Mouse (Mus musculus) heart, adult 2 months (tissue): ENCODE data around the gene Dnal1. TPM values are rescaled to one million over a fixed set of nuclear protein-coding genes. Genes with fewer than 3 reads are reported as not detected.
A peak's percentile ranks its signal among the peaks of the same experiment; 100 is the strongest.

Experiments
- DNase-seq, 2 experiments: peaks; one replicate each; pipeline ENCODE4 v3.0.0; 2021
- H3K27ac ChIP-seq: fragments of 200-600 bp; 2 replicates; pipeline ENCODE4 v1.8.1; 2022
- H3K27me3 ChIP-seq: fragments of 200-500 bp; 2 replicates; pipeline ENCODE4 v1.6.1; 2012; ENCODE audit warnings: mild to moderate bottlenecking, low read length, inconsistent platforms, mixed read lengths; ENCODE audit not compliant: control insufficient read depth, insufficient read depth
- H3K36me3 ChIP-seq: fragments of 200-500 bp; 2 replicates; pipeline ENCODE4 v1.6.1; 2012; ENCODE audit warnings: low read length, inconsistent platforms; ENCODE audit not compliant: control insufficient read depth, insufficient read depth
- H3K4me1 ChIP-seq: fragments of 200-500 bp; 2 replicates; pipeline ENCODE4 v1.6.1; 2011; ENCODE audit warnings: low read length; ENCODE audit not compliant: control insufficient read depth, insufficient read depth
- H3K4me3 ChIP-seq: fragments of 200-600 bp; 2 replicates; pipeline ENCODE4 v1.8.1; 2022
- H3K79me2 ChIP-seq: fragments of 200-500 bp; replicated peaks from 2 replicates; pipeline ENCODE4 v1.6.1; 2012; ENCODE audit warnings: mild to moderate bottlenecking, inconsistent platforms, low read length, moderate library complexity, mixed read lengths; ENCODE audit not compliant: control insufficient read depth, insufficient read depth
- H3K9ac ChIP-seq: fragments of 200-500 bp; 2 replicates; pipeline ENCODE4 v1.6.1; 2012; ENCODE audit warnings: low read depth, mild to moderate bottlenecking, control low read depth, inconsistent platforms, low read length, mixed read lengths
- CTCF ChIP-seq: fragments of 200-600 bp; IDR thresholded peaks from 2 replicates; pipeline ENCODE4 v1.8.1; 2022; ENCODE audit warnings: antibody characterized with exemption, mild to moderate bottlenecking, moderate library complexity
- EP300 ChIP-seq: fragments of 200-500 bp; IDR thresholded peaks from 2 replicates; pipeline ENCODE4 v1.6.1; 2011; ENCODE audit warnings: low read depth, low read length, control low read depth; ENCODE audit not compliant: insufficient read depth
- POLR2A ChIP-seq: fragments of 200-500 bp; IDR thresholded peaks from 2 replicates; pipeline ENCODE4 v1.6.1; 2011; ENCODE audit warnings: mild to moderate bottlenecking, low read depth, low read length, control low read depth; ENCODE audit not compliant: insufficient read depth
- WGBS: fragments of 180-500 bp; shearing (Covaris S2); methylation state at CpG from one replicate; pipeline ENCODE4 v1.1.7; 2018; 5-methylcytosine and 5-hydroxymethylcytosine counted together
- intact Hi-C: fragments of 180-260 bp; cut with DNase I; formaldehyde crosslinking; loops from one replicate; pipeline ENCODE4 v1.15.1; 2025
- polyA plus RNA-seq: library from polyadenylated mRNA; depleted of rRNA; stranded (reverse); fragments of >200 nt; gene quantifications from 2 replicates; pipeline ENCODE4 v1.2.3, GENCODE M21; 2012
- total RNA-seq, 2 experiments: library from RNA; stranded (reverse); gene quantifications; 2 replicates each; pipeline ENCODE4 v1.2.3; 2021

Gene Dnal1
- total and polyA plus RNA-seq, 3 experiments, result 3.4 to 7.9 (median 6.9) TPM

DNA sequence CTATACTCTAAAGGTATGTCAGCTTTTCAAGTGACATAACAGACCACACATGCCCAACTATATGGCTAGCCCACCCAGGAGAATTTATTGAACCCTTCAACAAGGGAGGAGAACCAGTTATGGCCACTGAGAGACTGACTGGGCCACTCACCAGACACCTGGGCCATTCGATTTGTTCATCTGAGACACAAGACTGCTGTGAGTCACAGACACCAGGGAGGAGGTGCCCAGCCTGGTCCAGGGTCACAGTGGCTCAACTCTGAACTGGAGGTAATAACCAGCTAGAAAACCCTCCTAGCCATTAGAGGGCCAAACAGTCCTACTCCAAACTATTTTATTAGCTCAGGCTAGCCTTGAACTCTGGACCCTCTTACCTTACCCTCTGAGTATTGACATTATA is 63.9 kb downstream of the Dnal1 start:
- H3K27ac ChIP-seq, result peak overlapping the region; percentile 43
- no peak for TF ChIP-seq POLR2A
- TF ChIP-seq EP300, result no peak
- TF ChIP-seq CTCF, result no peak
- H3K4me1 ChIP-seq, result peaks cover 56% of the 10 kb centered on the region
- intact Hi-C loops, result no loop called here
- H3K9ac ChIP-seq, result no peak overlapping the region
- no peaks in the 10 kb centered on the region for H3K27me3 ChIP-seq
- H3K4me3 ChIP-seq, result no peak overlapping the region
- peaks cover 2% of the 10 kb centered on the region; the same call in 1 of the 2 replicates for H3K36me3 ChIP-seq
- no peak for DNase-seq
- 68% methylated on average over 1 of the region's 1 CpGs for WGBS
- H3K79me2 ChIP-seq, result peaks cover 5% of the 10 kb centered on the region

DNA sequence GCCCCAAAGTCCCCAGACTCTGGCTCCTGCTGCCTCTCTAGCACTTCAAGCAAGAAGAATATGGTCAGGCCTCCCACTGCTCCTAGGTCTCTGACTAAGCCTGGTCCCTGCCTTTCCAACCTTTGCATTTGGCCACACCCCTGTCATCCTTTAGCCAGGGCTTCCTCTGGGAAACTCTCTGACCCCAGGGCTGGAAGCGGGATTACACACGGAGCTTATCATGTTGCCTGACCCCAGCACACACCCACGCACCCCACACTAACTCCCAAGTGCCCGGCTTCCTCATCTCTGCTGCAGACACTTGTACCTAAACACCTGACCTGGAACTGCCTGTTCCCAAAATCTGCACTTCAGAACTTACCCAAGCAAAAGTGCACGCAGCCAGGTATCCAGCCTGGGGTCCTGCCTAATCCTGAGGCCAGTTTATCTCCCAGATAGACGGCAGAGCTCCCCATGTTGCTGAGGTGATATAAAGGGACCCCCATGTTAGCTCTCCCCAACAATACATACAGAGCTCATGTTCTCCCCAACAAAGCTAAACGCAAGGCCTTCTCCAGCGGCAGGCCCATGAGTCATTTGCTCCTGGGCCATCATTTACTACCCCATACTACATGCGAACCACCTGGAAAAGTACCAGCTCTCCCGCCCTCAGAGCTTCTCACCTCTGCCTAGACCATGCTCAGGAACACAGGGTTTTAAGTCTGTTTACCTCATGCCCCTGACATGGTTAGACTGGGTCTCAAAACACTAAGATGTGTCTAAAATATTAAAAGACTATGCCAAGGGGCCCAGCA is 64.7 kb downstream of the Dnal1 start:
- TF ChIP-seq EP300, result no peak
- no peak for TF ChIP-seq POLR2A
- no peak for TF ChIP-seq CTCF
- intact Hi-C loops, result loop anchor here (1.0 kb wide), 1 partner anchor 13 kb away; no protein-coding TSS in a partner anchor
- Histone ChIP-seq H3K27me3 (no peaks in the 10 kb centered on the region), H3K27ac (peak overlapping the region; percentile 31; the same call in 1 of the 2 replicates), H3K4me3 (no peak overlapping the region), H3K9ac (no peak overlapping the region), H3K79me2 (peaks cover 4% of the 10 kb centered on the region; the same call in 1 of the 2 replicates), H3K4me1 (peaks cover 54% of the 10 kb centered on the region), H3K36me3 (no peaks in the 10 kb centered on the region)
- no peak for DNase-seq
- WGBS, result 51% methylated on average over 10 of the region's 10 CpGs

DNA sequence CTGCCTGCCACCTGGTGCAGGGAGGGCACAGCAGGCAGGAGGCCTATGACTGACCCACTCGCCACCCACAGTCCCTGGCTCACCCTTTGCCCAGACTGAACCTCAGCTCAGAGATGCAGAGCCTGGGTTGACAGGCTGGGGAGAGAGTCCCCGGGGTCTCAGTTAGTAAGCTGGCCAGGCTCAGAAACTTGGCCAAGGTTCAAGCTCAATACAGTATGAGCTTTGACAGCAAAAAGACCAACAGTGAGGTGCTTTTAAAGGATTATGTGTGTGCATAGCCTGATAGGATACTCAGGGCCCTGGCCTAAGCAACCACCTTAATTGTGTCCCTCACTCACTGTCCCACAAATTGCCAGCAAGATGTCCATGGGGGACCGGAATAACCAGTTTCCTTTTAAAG is 65.9 kb downstream of the Dnal1 start:
- intact Hi-C loops, result no loop called here
- Histone ChIP-seq H3K4me3 (no peak overlapping the region), H3K27me3 (no peaks in the 10 kb centered on the region), H3K36me3 (no peaks in the 10 kb centered on the region), H3K9ac (no peak overlapping the region), H3K79me2 (peaks cover 4% of the 10 kb centered on the region), H3K4me1 (peaks cover 45% of the 10 kb centered on the region), H3K27ac (no peak overlapping the region)
- TF ChIP-seq POLR2A (no peak), CTCF (no peak), EP300 (no peak)
- 50% methylated on average over 3 of the region's 3 CpGs for WGBS
- no peak for DNase-seq

GRCm38 (mm10) chr12:84180701-84181435 is 66.7 kb downstream of the Dnal1 start:
- H3K9ac ChIP-seq, result no peak overlapping the region
- 16% methylated on average over 8 of the region's 8 CpGs for WGBS
- intact Hi-C loops, result no loop called here

GRCm38 (mm10) chr12:84181999-84182398 is 67.8 kb downstream of the Dnal1 start:
- WGBS, result 79% methylated on average over 6 of the region's 6 CpGs
- intact Hi-C loops, result no loop called here
- no peak overlapping the region for H3K27ac ChIP-seq

More at GRCm38 (mm10) chr12:84180701-84181435, 66.7 kb downstream of the Dnal1 start:
- H3K4me3 ChIP-seq, result no peak overlapping the region
- peaks cover 4% of the 10 kb centered on the region for H3K79me2 ChIP-seq
- no peak for TF ChIP-seq EP300
- no peak for TF ChIP-seq POLR2A
- TF ChIP-seq CTCF, result no peak
- H3K4me1 ChIP-seq, result peaks cover 45% of the 10 kb centered on the region
- peak overlapping the region; percentile 24; the same call in 1 of the 2 replicates for H3K27ac ChIP-seq
- peak; percentile 78 to 85 for DNase-seq
- no peaks in the 10 kb centered on the region for H3K27me3 ChIP-seq
- H3K36me3 ChIP-seq, result no peaks in the 10 kb centered on the region

DNA sequence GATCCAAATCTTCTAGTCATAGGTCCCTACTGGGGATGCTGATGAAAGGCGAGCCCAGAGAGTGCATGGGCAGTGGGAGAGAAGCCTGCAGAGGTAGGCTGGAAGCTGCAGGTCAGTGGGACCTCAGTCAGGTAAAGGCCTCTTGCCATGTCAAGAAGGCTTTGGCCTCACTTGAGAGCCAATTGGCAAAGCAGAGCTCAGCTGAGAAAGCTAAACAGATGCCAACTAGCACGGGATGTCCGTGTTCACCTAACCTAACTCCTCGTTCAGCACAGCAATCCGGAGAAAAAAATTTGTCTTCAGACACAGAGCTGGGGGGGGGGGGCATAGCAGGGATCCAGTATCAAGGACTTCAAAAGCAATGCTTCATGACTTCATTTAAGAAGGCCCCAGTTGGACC is 70.8 kb downstream of the Dnal1 start:
- Histone ChIP-seq H3K79me2 (peaks cover 6% of the 10 kb centered on the region), H3K27me3 (no peaks in the 10 kb centered on the region), H3K4me1 (peaks cover 50% of the 10 kb centered on the region), H3K36me3 (no peaks in the 10 kb centered on the region), H3K9ac (no peak overlapping the region), H3K27ac (no peak overlapping the region), H3K4me3 (no peak overlapping the region)
- 36% methylated on average over 5 of the region's 5 CpGs for WGBS
- intact Hi-C loops, result no loop called here
- TF ChIP-seq POLR2A (no peak), CTCF (no peak), EP300 (0 out of 2 replicates have a peak, but pooled peaks have one; percentile 22)
- DNase-seq, result peak in 1 of 2 experiments; percentile 10

More at GRCm38 (mm10) chr12:84181999-84182398, 67.8 kb downstream of the Dnal1 start:
- no peaks in the 10 kb centered on the region for H3K27me3 ChIP-seq
- no peak for TF ChIP-seq EP300
- peaks cover 7% of the 10 kb centered on the region for H3K79me2 ChIP-seq
- no peaks in the 10 kb centered on the region for H3K36me3 ChIP-seq
- no peak for DNase-seq
- H3K9ac ChIP-seq, result no peak overlapping the region
- H3K4me3 ChIP-seq, result no peak overlapping the region
- H3K4me1 ChIP-seq, result peaks cover 41% of the 10 kb centered on the region
